Mouse (Mus musculus): ENCODE data around the gene Vav1. TPM values are rescaled to one million over a fixed set of nuclear protein-coding genes. Genes with fewer than 3 reads are reported as not detected.
"Not testable (repeated sequence)": the region's sequence is repeated elsewhere in the genome, so short reads cannot be mapped to it uniquely, and the experiment has no call there.

Vav1 gene
- polyA plus RNA-seq, 1 experiment, result 0.79 TPM

GRCm38 (mm10) chr17:57332241-57332640 lies 53.3 kb downstream of the Vav1 start:
- no peak overlapping the region for H3K4me3 ChIP-seq (ENCODE audit: insufficient read depth, low read length)
- no peak for TF ChIP-seq CTCF (IDR thresholded peaks at IDR 0.05; ENCODE audit: borderline replicate concordance, insufficient read depth, low read length)
- no peak for TF ChIP-seq POLR2A (IDR thresholded peaks at IDR 0.05; ENCODE audit: low read depth, low read length)

GRCm38 (mm10) chr17:57334001-57334760 lies 55.3 kb downstream of the Vav1 start:
- TF ChIP-seq CTCF (IDR thresholded peaks at IDR 0.05; ENCODE audit: borderline replicate concordance, insufficient read depth, low read length) (no peak), POLR2A (IDR thresholded peaks at IDR 0.05; ENCODE audit: low read depth, low read length) (no peak)
- H3K27ac ChIP-seq (ENCODE audit: insufficient read depth, low read length), result no peak overlapping the region
- no peaks in the 10 kb centered on the region for H3K4me1 ChIP-seq (ENCODE audit: control insufficient read depth, insufficient read depth, low read length)
- H3K4me3 ChIP-seq (ENCODE audit: insufficient read depth, low read length), result no peak overlapping the region

More at GRCm38 (mm10) chr17:57332241-57332640, 53.3 kb downstream of the Vav1 start:
- H3K4me1 ChIP-seq (ENCODE audit: control insufficient read depth, insufficient read depth, low read length), result no peaks in the 10 kb centered on the region
- no peak overlapping the region for H3K27ac ChIP-seq (ENCODE audit: insufficient read depth, low read length)

GRCm38 (mm10) chr17:57334761-57335150 lies 55.9 kb downstream of the Vav1 start:
- H3K4me1 ChIP-seq (ENCODE audit: control insufficient read depth, insufficient read depth, low read length), result no peaks in the 10 kb centered on the region

GRCm38 (mm10) chr17:57335194-57335593 lies 56.3 kb downstream of the Vav1 start:
- not testable (repeated sequence) for H3K4me3 ChIP-seq (ENCODE audit: insufficient read depth, low read length); H3K4me1 ChIP-seq (ENCODE audit: control insufficient read depth, insufficient read depth, low read length); H3K27ac ChIP-seq (ENCODE audit: insufficient read depth, low read length)

More at GRCm38 (mm10) chr17:57334761-57335150, 55.9 kb downstream of the Vav1 start:
- H3K4me3 ChIP-seq (ENCODE audit: insufficient read depth, low read length), result no peak overlapping the region
- TF ChIP-seq CTCF (IDR thresholded peaks at IDR 0.05; ENCODE audit: borderline replicate concordance, insufficient read depth, low read length) (peak; percentile 98), POLR2A (IDR thresholded peaks at IDR 0.05; ENCODE audit: low read depth, low read length) (no peak)
- no peak overlapping the region for H3K27ac ChIP-seq (ENCODE audit: insufficient read depth, low read length)

GRCm38 (mm10) chr17:57335673-57336303 lies 56.9 kb downstream of the Vav1 start:
- Histone ChIP-seq H3K27ac (ENCODE audit: insufficient read depth, low read length) (no peak overlapping the region), H3K4me3 (ENCODE audit: insufficient read depth, low read length) (no peak overlapping the region), H3K4me1 (ENCODE audit: control insufficient read depth, insufficient read depth, low read length) (no peaks in the 10 kb centered on the region)
- TF ChIP-seq POLR2A (IDR thresholded peaks at IDR 0.05; ENCODE audit: low read depth, low read length) (no peak), CTCF (IDR thresholded peaks at IDR 0.05; ENCODE audit: borderline replicate concordance, insufficient read depth, low read length) (peak; percentile 98)

- no peaks in the 10 kb centered on the region for H3K4me1 ChIP-seq (ENCODE audit: control insufficient read depth, insufficient read depth, low read length)
- TF ChIP-seq CTCF (IDR thresholded peaks at IDR 0.05; ENCODE audit: borderline replicate concordance, insufficient read depth, low read length) (no peak), POLR2A (IDR thresholded peaks at IDR 0.05; ENCODE audit: low read depth, low read length) (no peak)
- H3K4me3 ChIP-seq (ENCODE audit: insufficient read depth, low read length), result no peak overlapping the region
- H3K27ac ChIP-seq (ENCODE audit: insufficient read depth, low read length), result no peak overlapping the region
Measured at GRCm38 (mm10) chr17:57337996-57338395, 59.1 kb downstream of the Vav1 start.

- no peak overlapping the region for H3K4me3 ChIP-seq (ENCODE audit: insufficient read depth, low read length)
- TF ChIP-seq POLR2A (IDR thresholded peaks at IDR 0.05; ENCODE audit: low read depth, low read length), result no peak
- no peak for TF ChIP-seq CTCF (IDR thresholded peaks at IDR 0.05; ENCODE audit: borderline replicate concordance, insufficient read depth, low read length)
- H3K4me1 ChIP-seq (ENCODE audit: control insufficient read depth, insufficient read depth, low read length), result no peaks in the 10 kb centered on the region
- no peak overlapping the region for H3K27ac ChIP-seq (ENCODE audit: insufficient read depth, low read length)
Measured at GRCm38 (mm10) chr17:57339298-57339697, 60.4 kb downstream of the Vav1 start.

- TF ChIP-seq CTCF (IDR thresholded peaks at IDR 0.05; ENCODE audit: borderline replicate concordance, insufficient read depth, low read length) (no peak), POLR2A (IDR thresholded peaks at IDR 0.05; ENCODE audit: low read depth, low read length) (no peak)
- H3K4me3 ChIP-seq (ENCODE audit: insufficient read depth, low read length), result no peak overlapping the region
- H3K27ac ChIP-seq (ENCODE audit: insufficient read depth, low read length), result no peak overlapping the region
- no peaks in the 10 kb centered on the region for H3K4me1 ChIP-seq (ENCODE audit: control insufficient read depth, insufficient read depth, low read length)
Measured at GRCm38 (mm10) chr17:57341568-57341967, 62.7 kb downstream of the Vav1 start.

- TF ChIP-seq POLR2A (IDR thresholded peaks at IDR 0.05; ENCODE audit: low read depth, low read length) (no peak), CTCF (IDR thresholded peaks at IDR 0.05; ENCODE audit: borderline replicate concordance, insufficient read depth, low read length) (no peak)
- H3K4me3 ChIP-seq (ENCODE audit: insufficient read depth, low read length), result no peak overlapping the region
- H3K27ac ChIP-seq (ENCODE audit: insufficient read depth, low read length), result no peak overlapping the region
- H3K4me1 ChIP-seq (ENCODE audit: control insufficient read depth, insufficient read depth, low read length), result no peaks in the 10 kb centered on the region
Measured at GRCm38 (mm10) chr17:57344029-57344707, 65.3 kb downstream of the Vav1 start.

- Histone ChIP-seq H3K27ac (ENCODE audit: insufficient read depth, low read length) (no peak overlapping the region), H3K4me3 (ENCODE audit: insufficient read depth, low read length) (no peak overlapping the region), H3K4me1 (ENCODE audit: control insufficient read depth, insufficient read depth, low read length) (no peaks in the 10 kb centered on the region)
- TF ChIP-seq CTCF (IDR thresholded peaks at IDR 0.05; ENCODE audit: borderline replicate concordance, insufficient read depth, low read length) (no peak), POLR2A (IDR thresholded peaks at IDR 0.05; ENCODE audit: low read depth, low read length) (no peak)
Measured at GRCm38 (mm10) chr17:57347017-57347416, 68.1 kb downstream of the Vav1 start.

Data from embryonic fibroblast, embryonic 13.5 days (primary cell).